Mouse (Mus musculus) fibroblast of lung, adult 2 months (primary cell): Measurements from ENCODE around the gene Cyp4f14.
"Not testable (repeated sequence)": the region's sequence is repeated elsewhere in the genome, so short reads cannot be mapped to it uniquely, and the experiment has no call there.

Experiments used
- DNase-seq: peaks from one replicate; pipeline ENCODE4 v3.0.0-alpha.2; 2011; ENCODE audit warnings: low read depth

Cyp4f14 gene

GRCm38 (mm10) chr17:32891239-32892180 is 25.6 kb downstream of the Cyp4f14 start, which contains the start of gene Zfp870:
TSS of gene Zfp870 (minus strand) at chr17:32891642.
- DNase-seq = peak; percentile 88

- no peak for DNase-seq
These were observed 26.3 kb downstream of the Cyp4f14 start for GRCm38 (mm10) chr17:32890852-32891238.

- no peak for DNase-seq
These were observed 27.5 kb downstream of the Cyp4f14 start for GRCm38 (mm10) chr17:32889611-32890010.

- no peak for DNase-seq
These were observed 36.6 kb downstream of the Cyp4f14 start for GRCm38 (mm10) chr17:32880320-32881218.

GRCm38 (mm10) chr17:32878773-32879172 is 38.4 kb downstream of the Cyp4f14 start:
- no peak for DNase-seq

- no peak for DNase-seq
These were observed 39.5 kb downstream of the Cyp4f14 start for GRCm38 (mm10) chr17:32877471-32878171.

- no peak for DNase-seq
These were observed 44.4 kb downstream of the Cyp4f14 start for GRCm38 (mm10) chr17:32872696-32873095.

GRCm38 (mm10) chr17:32872091-32872490 is 45.1 kb downstream of the Cyp4f14 start:
- DNase-seq = no peak

GRCm38 (mm10) chr17:32871483-32871882 is 45.7 kb downstream of the Cyp4f14 start:
- DNase-seq = no peak

GRCm38 (mm10) chr17:32867266-32867665 is 49.9 kb downstream of the Cyp4f14 start:
- not testable (repeated sequence) for DNase-seq

- not testable (repeated sequence) for DNase-seq
These were observed 60.4 kb downstream of the Cyp4f14 start for GRCm38 (mm10) chr17:32856713-32857112.
